Mouse (Mus musculus): ENCODE measurements at regions not wholly inside any gene's neighbourhood (a gene's known extent, or its start where the extent isn't known, plus 50 kb on each side); places are given as distances from the start of the nearest gene placed in this dataset.

GRCm38 (mm10) chr7:74224378-74224777 is 210.9 kb upstream of the St8sia2 start:
- no peak for DNase-seq

- DNase-seq = peak; percentile 30
Measured at GRCm38 (mm10) chr7:74200661-74201060, 187.2 kb upstream of the St8sia2 start.

GRCm38 (mm10) chr7:74198796-74199195 is 185.3 kb upstream of the St8sia2 start:
- no peak for DNase-seq

GRCm38 (mm10) chr7:74184661-74185060 is 171.2 kb upstream of the St8sia2 start:
- peak; percentile 16 for DNase-seq

- DNase-seq = no peak
Measured at GRCm38 (mm10) chr7:74174206-74174605, 160.7 kb upstream of the St8sia2 start.

- DNase-seq = no peak
Measured at GRCm38 (mm10) chr7:74173230-74173612, 159.7 kb upstream of the St8sia2 start.

- DNase-seq = no peak
Measured at GRCm38 (mm10) chr7:74172504-74173229, 159.2 kb upstream of the St8sia2 start.

- DNase-seq = no peak
Measured at GRCm38 (mm10) chr7:74151590-74151989, 138.1 kb upstream of the St8sia2 start.

- no peak for DNase-seq
Measured at GRCm38 (mm10) chr7:74143236-74143635, 129.7 kb upstream of the St8sia2 start.

GRCm38 (mm10) chr7:74138169-74138568 is 124.7 kb upstream of the St8sia2 start:
- DNase-seq = no peak

- no peak for DNase-seq
Measured at GRCm38 (mm10) chr7:74130206-74130836, 116.8 kb upstream of the St8sia2 start.

- DNase-seq = no peak
Measured at GRCm38 (mm10) chr7:74112071-74112470, 98.6 kb upstream of the St8sia2 start.

- peak; percentile 12 for DNase-seq
Measured at GRCm38 (mm10) chr7:74108347-74108746, 94.9 kb upstream of the St8sia2 start.

GRCm38 (mm10) chr7:74107176-74107928 is 93.9 kb upstream of the St8sia2 start:
- peak; percentile 41 for DNase-seq

GRCm38 (mm10) chr7:74091402-74092025 is 78.0 kb upstream of the St8sia2 start:
- no peak for DNase-seq

- DNase-seq = no peak
Measured at GRCm38 (mm10) chr7:74080846-74081235, 67.4 kb upstream of the St8sia2 start.

- no peak for DNase-seq
Measured at GRCm38 (mm10) chr7:74080079-74080845, 66.8 kb upstream of the St8sia2 start.

- no peak for DNase-seq
Measured at GRCm38 (mm10) chr7:74072632-74073031, 59.1 kb upstream of the St8sia2 start.

- no peak for DNase-seq
Measured at GRCm38 (mm10) chr7:74070836-74071235, 57.3 kb upstream of the St8sia2 start.

GRCm38 (mm10) chr7:74065449-74066099 is 52.1 kb upstream of the St8sia2 start:
- no peak for DNase-seq

Data from adrenal gland, postnatal 10 days (tissue).